Mouse (Mus musculus): ENCODE measurements around the gene St7l.

- no peak for TF ChIP-seq POLR2A (IDR thresholded peaks at IDR 0.05; ENCODE audit: insufficient read length, low read depth)
- no peak for TF ChIP-seq POLR2AphosphoS2 (IDR thresholded peaks at IDR 0.05; ENCODE audit: insufficient read length, low read depth)
- no peak for TF ChIP-seq REST (IDR thresholded peaks at IDR 0.05; ENCODE audit: insufficient read depth, insufficient read length)
- no peak for TF ChIP-seq USF1 (IDR thresholded peaks at IDR 0.05; ENCODE audit: low read depth)
- TF ChIP-seq MYOG (IDR thresholded peaks at IDR 0.05; ENCODE audit: control insufficient read depth in 1 of 3, insufficient read depth in 1 of 3, insufficient read length in 2 of 3, low read depth in 2 of 3) = no peak
- no peak for TF ChIP-seq CEBPB (IDR thresholded peaks at IDR 0.05; ENCODE audit: insufficient read depth, poor library complexity, severe bottlenecking)
- no peak for TF ChIP-seq MAX (IDR thresholded peaks at IDR 0.05; ENCODE audit: low read depth)
- no peak for TF ChIP-seq TCF12 (IDR thresholded peaks at IDR 0.05; ENCODE audit: insufficient read depth, poor library complexity, severe bottlenecking)
- no peak for TF ChIP-seq E2F4 (IDR thresholded peaks at IDR 0.05; ENCODE audit: insufficient read depth)
Observed at GRCm38 (mm10) chr3:104841049-104841448, 22.8 kb upstream of the St7l start.

All from myocyte (in vitro differentiated cells).